Mouse (Mus musculus) layer of hippocampus, postnatal 14 days (tissue): ENCODE measurements around the gene Orm3. TPM values are rescaled to one million over a fixed set of nuclear protein-coding genes. Genes with fewer than 3 reads are reported as not detected.

Source experiments
- DNase-seq, 2 experiments: peaks; one replicate each; pipeline ENCODE4 v3.0.0; 2021 to 2022; ENCODE audit warnings: low spot score in 2 of 2, mixed read lengths in 1 of 2
- total RNA-seq, 2 experiments: library from RNA; stranded (reverse); gene quantifications; 2 replicates each; pipeline ENCODE4 v1.2.3; 2021

Gene Orm3
- total RNA-seq, 2 experiments from 2014 or later = not detected

- DNase-seq = peak; percentile 88 to 91
Observed at GRCm38 (mm10) chr4:63368577-63368976, 12.6 kb downstream of the Orm3 start.

- DNase-seq = no peak
Observed at GRCm38 (mm10) chr4:63370897-63371296, 14.9 kb downstream of the Orm3 start.

GRCm38 (mm10) chr4:63371890-63372289 lies 15.9 kb downstream of the Orm3 start:
- DNase-seq = no peak

- no peak for DNase-seq
Observed at GRCm38 (mm10) chr4:63373404-63373803, 17.4 kb downstream of the Orm3 start.

GRCm38 (mm10) chr4:63374331-63374730 lies 18.4 kb downstream of the Orm3 start:
- DNase-seq = no peak

- peak; percentile 46 to 62 for DNase-seq
Observed at GRCm38 (mm10) chr4:63375367-63375766, 19.4 kb downstream of the Orm3 start.

- no peak for DNase-seq
Observed at GRCm38 (mm10) chr4:63377483-63377882, 21.5 kb downstream of the Orm3 start.

GRCm38 (mm10) chr4:63382676-63383369 lies 26.9 kb downstream of the Orm3 start:
- no peak for DNase-seq

- DNase-seq = no peak
Observed at GRCm38 (mm10) chr4:63383474-63383873, 27.5 kb downstream of the Orm3 start.

GRCm38 (mm10) chr4:63384262-63384661 lies 28.3 kb downstream of the Orm3 start:
- DNase-seq = no peak

- no peak for DNase-seq
Observed at GRCm38 (mm10) chr4:63385253-63385652, 29.3 kb downstream of the Orm3 start.

GRCm38 (mm10) chr4:63385784-63386183 lies 29.8 kb downstream of the Orm3 start:
- DNase-seq = no peak

- no peak for DNase-seq
Observed at GRCm38 (mm10) chr4:63388029-63388428, 32.1 kb downstream of the Orm3 start.

- no peak for DNase-seq
Observed at GRCm38 (mm10) chr4:63389121-63389886, 33.3 kb downstream of the Orm3 start.

GRCm38 (mm10) chr4:63389887-63390528 lies 34.0 kb downstream of the Orm3 start:
- DNase-seq = no peak

- DNase-seq = no peak
Observed at GRCm38 (mm10) chr4:63391322-63391721, 35.4 kb downstream of the Orm3 start.

GRCm38 (mm10) chr4:63397981-63398537 lies 42.1 kb downstream of the Orm3 start:
- DNase-seq = no peak

- no peak for DNase-seq
Observed at GRCm38 (mm10) chr4:63398854-63399609, 43.1 kb downstream of the Orm3 start.

GRCm38 (mm10) chr4:63399691-63400270 lies 43.8 kb downstream of the Orm3 start:
- DNase-seq = no peak

- DNase-seq = no peak
Observed at GRCm38 (mm10) chr4:63400541-63401306, 44.8 kb downstream of the Orm3 start.
